Mouse (Mus musculus): ENCODE measurements around the gene Kalrn.

DNA sequence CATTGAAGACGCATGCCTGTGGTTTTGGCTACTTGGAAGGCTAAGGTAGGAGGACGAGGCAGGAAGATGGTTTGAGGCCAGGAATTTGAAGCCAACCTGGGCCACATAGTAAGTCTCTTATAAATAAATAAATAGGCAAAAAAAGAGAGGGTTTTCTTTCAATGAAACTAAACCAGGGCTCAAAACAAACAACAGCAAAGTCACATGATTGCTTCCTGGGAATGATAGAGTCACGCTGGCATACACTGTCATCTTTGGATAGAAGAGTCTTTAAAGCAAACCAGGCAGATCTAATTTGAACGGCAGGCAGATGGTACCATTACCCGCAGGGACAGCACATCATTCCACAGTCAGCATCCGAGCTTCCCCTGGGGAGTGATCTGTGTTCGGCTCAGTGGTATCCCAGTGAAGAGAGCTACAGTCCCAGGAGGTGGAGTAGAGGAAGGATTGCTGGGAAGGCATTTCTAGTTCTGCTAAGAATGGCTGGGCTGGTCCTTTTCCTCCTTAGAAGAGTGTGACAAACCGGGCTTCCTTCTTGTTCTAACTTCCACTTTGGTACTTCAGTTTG, 483.7 kb downstream of the Kalrn start:
- TF ChIP-seq CTCF (conservative IDR thresholded peaks at IDR 0.05; ENCODE audit: low read length) = no peak
- no peak for TF ChIP-seq POU5F1 (IDR thresholded peaks at IDR 0.05; ENCODE audit: borderline replicate concordance, low read length)
- no peak for TF ChIP-seq NANOG (IDR thresholded peaks at IDR 0.05; ENCODE audit: borderline replicate concordance, low read length)

Data from E14TG2a.4 (cell line).